ENCODE assay signal across 8 mouse cellular contexts in genomic region chr5:142371172-142372155, GRCm38 (mm10). TPM values are rescaled to one million over a fixed set of nuclear protein-coding genes. Genes with fewer than 3 reads are reported as not detected.
A peak's percentile ranks its signal among the peaks of the same experiment; 100 is the strongest.
DNase-seq lines count a peak whose midpoint lies in the region; ATAC-seq and TF ChIP-seq lines count a peak whose summit lies in the region.

No protein-coding gene starts in this region.

- no peaks in the 10 kb centered on the region for H3K36me3 ChIP-seq in hindbrain, embryonic 13.5 days
- H3K36me3 ChIP-seq in lung, postnatal 0 days (ENCODE audit: insufficient read depth, low read length): no peaks in the 10 kb centered on the region
- no peaks in the 10 kb centered on the region for H3K36me3 ChIP-seq in stomach, embryonic 16.5 days (ENCODE audit: control insufficient read depth, insufficient read depth, low read length)

- H3K4me2 ChIP-seq in hindbrain, embryonic 13.5 days: 0 out of 2 replicates have a peak overlapping the region, but pooled peaks have one; percentile 10
- H3K4me2 ChIP-seq in lung, postnatal 0 days (replicated peaks; ENCODE audit: low read depth, low read length): peak overlapping the region; percentile 25
- peak overlapping the region; percentile 41 for H3K4me2 ChIP-seq in stomach, embryonic 16.5 days (ENCODE audit: low read depth, low read length)

- no peak for TF ChIP-seq EP300 in lung, postnatal 0 days (IDR thresholded peaks at IDR 0.05)

- peaks cover 40% of the 10 kb centered on the region for H3K4me1 ChIP-seq in hindbrain, embryonic 13.5 days (replicated peaks)
- no peaks in the 10 kb centered on the region; the same call in 1 of the 2 replicates for H3K4me1 ChIP-seq in lung, postnatal 0 days (ENCODE audit: insufficient read depth, low read depth, low read length)
- H3K4me1 ChIP-seq in stomach, embryonic 16.5 days (ENCODE audit: control insufficient read depth, insufficient read depth, low read length): peaks cover 17% of the 10 kb centered on the region

- H3K4me3 ChIP-seq in hindbrain, embryonic 13.5 days: no peak overlapping the region
- H3K4me3 ChIP-seq in lung, postnatal 0 days (ENCODE audit: low read depth, low read length): no peak overlapping the region
- H3K4me3 ChIP-seq in stomach, embryonic 16.5 days (replicated peaks; ENCODE audit: low read length): no peak overlapping the region; the same call in 1 of the 2 replicates

- TF ChIP-seq CTCF in lung, postnatal 0 days (IDR thresholded peaks at IDR 0.05): no peak

- H3K27me3 ChIP-seq in hindbrain, embryonic 13.5 days: no peaks in the 10 kb centered on the region
- no peaks in the 10 kb centered on the region for H3K27me3 ChIP-seq in lung, postnatal 0 days (replicated peaks; ENCODE audit: insufficient read depth, low read length)
- no peaks in the 10 kb centered on the region for H3K27me3 ChIP-seq in stomach, embryonic 16.5 days (ENCODE audit: control insufficient read depth, insufficient read depth, low read length)

- WGBS in hindbrain, embryonic 13.5 days: 4% methylated on average over 24 of the region's 24 CpGs
- 16% methylated on average over 24 of the region's 24 CpGs for WGBS in lung, postnatal 0 days
- 14% methylated on average over 24 of the region's 24 CpGs for WGBS in stomach, embryonic 16.5 days

- H3K9ac ChIP-seq in hindbrain, embryonic 13.5 days: peak overlapping the region; percentile 40
- H3K9ac ChIP-seq in lung, postnatal 0 days (replicated peaks; ENCODE audit: low read depth): 0 out of 2 replicates have a peak overlapping the region, but pooled peaks have one; percentile 5
- peak overlapping the region; percentile 64 for H3K9ac ChIP-seq in stomach, embryonic 16.5 days (ENCODE audit: low read length)

- peak; percentile 70 for DNase-seq in ES-CJ7 (ENCODE audit: low read depth, low spot score)
- DNase-seq in ZHBTc4 (ENCODE audit: low read depth, low spot score): peak; percentile 52
- DNase-seq in lung, postnatal 0 days (ENCODE audit: low spot score): peak; percentile 55
- DNase-seq in left cerebral cortex, adult 8-10 months (ENCODE audit: low spot score in 2 of 2): no peak
- DNase-seq in cerebellum, postnatal 10 days: no peak
- DNase-seq in adrenal gland, adult (ENCODE audit: inconsistent age in 2 of 2, low spot score in 1 of 2): no peak

- peak; percentile 16; the same call in 1 of the 2 replicates for ATAC-seq in hindbrain, embryonic 13.5 days (ENCODE audit: low FRiP score)
- ATAC-seq in lung, postnatal 0 days: no peak
- no peak for ATAC-seq in stomach, embryonic 16.5 days (ENCODE audit: insufficient read depth, low FRiP score)

- no peaks in the 10 kb centered on the region for H3K9me3 ChIP-seq in hindbrain, embryonic 13.5 days
- H3K9me3 ChIP-seq in lung, postnatal 0 days (ENCODE audit: low read length): no peaks in the 10 kb centered on the region
- H3K9me3 ChIP-seq in stomach, embryonic 16.5 days (replicated peaks; ENCODE audit: control insufficient read depth, low read length): no peaks in the 10 kb centered on the region

- H3K27ac ChIP-seq in hindbrain, embryonic 13.5 days: peak overlapping the region; percentile 86
- H3K27ac ChIP-seq in lung, postnatal 0 days (ENCODE audit: low read length): peak overlapping the region; percentile 20; the same call in 1 of the 2 replicates
- H3K27ac ChIP-seq in stomach, embryonic 16.5 days (ENCODE audit: low read length): peak overlapping the region; percentile 74

RNA-seq across cellular contexts. Expression of gene Foxk1, which starts 29.8 kb away (rescaled TPM):
- polyA plus RNA-seq in hindbrain, embryonic 13.5 days (2015; fragmentation: Nextera tagmentation; extraction: Ambion mirVana): 5.3 and 5.6 TPM in 2 replicates
- 4.3 and 5.1 TPM in 2 replicates for polyA plus RNA-seq in lung, postnatal 0 days (2015; fragmentation: Nextera tagmentation; extraction: Ambion mirVana)
- 3.5 and 3.7 TPM in 2 replicates for polyA plus RNA-seq in stomach, embryonic 16.5 days (2015; fragmentation: Nextera tagmentation; extraction: Ambion mirVana)
- total RNA-seq in left cerebral cortex, adult 8-10 months (2022): 10 to 100 TPM; 39.6 to 43.1 (median 42.7) TPM

Comparison
In these comparisons a context has a peak if more than half of its experiments do, and no peak if none do; other contexts are left out.
1. DNase-seq: peak in ES-CJ7 (single experiment), ZHBTc4 (single experiment) and lung, postnatal 0 days (single experiment); none in left cerebral cortex, adult 8-10 months (0 of 2), cerebellum, postnatal 10 days (0 of 2) and adrenal gland, adult (0 of 2).
2. H3K27ac ChIP-seq: peak in every context shown above with its lines; median percentile 86 in hindbrain, embryonic 13.5 days; 74 in stomach, embryonic 16.5 days; 20 in lung, postnatal 0 days.
3. H3K9ac ChIP-seq: peak in every context shown above with its lines; median percentile 64 in stomach, embryonic 16.5 days; 40 in hindbrain, embryonic 13.5 days; 5 in lung, postnatal 0 days.
4. Peak in every context shown above with its lines, with median percentiles within 50 percentile points of each other: H3K4me2 ChIP-seq.